Mouse (Mus musculus) C2C12 (cell line): Measurements from ENCODE around the gene Kcnj2.

Experiments used
- CEBPB ChIP-seq: IDR thresholded peaks from one replicate; pipeline ENCODE4 v1.6.1; 2011; ENCODE audit warnings: low read depth, mild to moderate bottlenecking, control low read depth, moderate library complexity
- CTCF ChIP-seq: IDR thresholded peaks from one replicate; pipeline ENCODE4 v1.5.1; 2011; ENCODE audit not compliant: control insufficient read depth, insufficient read depth, insufficient read length
- MAX ChIP-seq: IDR thresholded peaks from one replicate; pipeline ENCODE4 v1.6.1; 2011; ENCODE audit warnings: mild to moderate bottlenecking, control low read depth
- MYOD1 ChIP-seq: IDR thresholded peaks from one replicate; pipeline ENCODE4 v1.6.1; 2011; ENCODE audit warnings: low read depth; ENCODE audit not compliant: control insufficient read depth, insufficient read length
- MYOG ChIP-seq: IDR thresholded peaks from one replicate; pipeline ENCODE4 v1.6.1; 2011; ENCODE audit not compliant: control insufficient read depth, insufficient read length; ENCODE audit errors: extremely low read depth
- USF1 ChIP-seq: IDR thresholded peaks from one replicate; pipeline ENCODE4 v1.6.1; 2011; ENCODE audit warnings: low read depth, mild to moderate bottlenecking, control low read depth, moderate library complexity

DNA sequence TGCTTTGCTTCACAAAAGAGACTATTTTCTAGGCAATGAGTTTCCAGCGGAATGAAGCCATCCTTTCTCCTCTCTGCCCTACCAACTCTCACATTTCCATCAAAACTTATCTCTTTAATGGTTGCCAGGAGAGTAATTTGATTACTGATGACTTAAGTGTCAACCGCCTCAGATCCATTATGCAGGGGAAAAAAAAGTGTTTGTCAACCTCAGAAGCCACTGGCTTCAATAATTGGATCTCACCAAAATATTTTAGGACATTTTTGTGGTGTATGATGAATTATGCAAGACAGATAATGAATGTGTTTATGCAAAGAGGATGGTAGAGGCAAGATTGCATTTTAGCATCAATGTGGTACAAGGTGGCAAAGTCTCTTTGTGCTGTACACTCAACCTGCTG is 45.8 kb upstream of the Kcnj2 start:
- TF ChIP-seq CTCF (no peak), USF1 (no peak), MAX (no peak), CEBPB (no peak), MYOG (no peak), MYOD1 (no peak)
